Mouse (Mus musculus): ENCODE measurements at regions not wholly inside any gene's neighbourhood (a gene's known extent, or its start where the extent isn't known, plus 50 kb on each side); places are given as distances from the start of the nearest gene placed in this dataset.

GRCm38 (mm10) chr17:52304133-52304532 lies 298.4 kb upstream of the Kcnh8 start:
- no peak for DNase-seq (ENCODE audit: extremely low read depth)
- H3K4me3 ChIP-seq (replicated peaks in 1 of 3; ENCODE audit: low read depth in 2 of 3, low read length in 2 of 3, poor library complexity in 1 of 3), result no peak overlapping the region
- TF ChIP-seq E2F4 (IDR thresholded peaks at IDR 0.05; ENCODE audit: insufficient replicate concordance, low read depth, low read length), result no peak
- no peak for TF ChIP-seq MEF2A (IDR thresholded peaks at IDR 0.05; ENCODE audit: borderline replicate concordance, low read depth, low read length)
- H3K79me2 ChIP-seq (replicated peaks; ENCODE audit: control insufficient read depth, extremely low read depth, insufficient read depth, poor library complexity, severe bottlenecking), result no peaks in the 10 kb centered on the region
- in situ Hi-C loops (cut with MboI; ENCODE audit: low pct_ligation_motif_present, low pct_unique_long_range_greater_than_20kb, low sequenced_read_pairs) (no loop called here), dilution Hi-C loops (cut with MboI; ENCODE audit: extremely low pct_ligation_motif_present, extremely low pct_unique_long_range_greater_than_20kb, low sequenced_read_pairs) (no loop called here)
- no peak overlapping the region for H3K9ac ChIP-seq (ENCODE audit: insufficient read depth, low read depth)
- H3K36me3 ChIP-seq (replicated peaks in 1 of 2; ENCODE audit: control insufficient read depth in 1 of 2, insufficient read depth in 1 of 2, low read length in 1 of 2), result no peaks in the 10 kb centered on the region
- H3K4me1 ChIP-seq (ENCODE audit: control insufficient read depth in 1 of 2, insufficient read depth in 2 of 2), result no peaks in the 10 kb centered on the region
- H3K27me3 ChIP-seq (replicated peaks), result no peaks in the 10 kb centered on the region
- no peak overlapping the region for H3K27ac ChIP-seq (ENCODE audit: insufficient read depth, low read depth)
- peaks cover 39% of the 10 kb centered on the region for H3K9me3 ChIP-seq (replicated peaks; ENCODE audit: low read length)
- H3K4me2 ChIP-seq (ENCODE audit: insufficient read depth, low read depth, poor library complexity, severe bottlenecking), result no peak overlapping the region

- no peak overlapping the region for H3K4me3 ChIP-seq (replicated peaks in 1 of 3; ENCODE audit: low read depth in 2 of 3, low read length in 2 of 3, poor library complexity in 1 of 3)
- in situ Hi-C loops (cut with MboI; ENCODE audit: low pct_ligation_motif_present, low pct_unique_long_range_greater_than_20kb, low sequenced_read_pairs), result no loop called here
- H3K9me3 ChIP-seq (replicated peaks; ENCODE audit: low read length), result peaks cover 36% of the 10 kb centered on the region
- H3K27me3 ChIP-seq (replicated peaks), result no peaks in the 10 kb centered on the region
- no peak overlapping the region for H3K4me2 ChIP-seq (ENCODE audit: insufficient read depth, low read depth, poor library complexity, severe bottlenecking)
- no peak for DNase-seq (ENCODE audit: extremely low read depth)
- H3K36me3 ChIP-seq (replicated peaks in 1 of 2; ENCODE audit: control insufficient read depth in 1 of 2, insufficient read depth in 1 of 2, low read length in 1 of 2), result no peaks in the 10 kb centered on the region
- no peak for TF ChIP-seq ZMIZ1 (IDR thresholded peaks at IDR 0.05; ENCODE audit: low read depth, low read length)
- TF ChIP-seq JUND (conservative IDR thresholded peaks at IDR 0.05; ENCODE audit: low read depth, low read length), result no peak
- no peak for TF ChIP-seq RCOR1 (conservative IDR thresholded peaks at IDR 0.05; ENCODE audit: low read depth, low read length)
- no peak for TF ChIP-seq SIN3A (IDR thresholded peaks at IDR 0.05; ENCODE audit: low read length)
- TF ChIP-seq ZNF384 (IDR thresholded peaks at IDR 0.05; ENCODE audit: low read depth, low read length), result no peak
- no peak for TF ChIP-seq CHD1 (IDR thresholded peaks at IDR 0.05; ENCODE audit: low read depth, low read length)
- TF ChIP-seq EP300 (IDR thresholded peaks at IDR 0.05; ENCODE audit: low read length), result no peak
- TF ChIP-seq ETS1 (conservative IDR thresholded peaks at IDR 0.05; ENCODE audit: low read depth, low read length), result no peak
- no peak for TF ChIP-seq E2F4 (IDR thresholded peaks at IDR 0.05; ENCODE audit: insufficient replicate concordance, low read depth, low read length)
- no peak overlapping the region for H3K9ac ChIP-seq (ENCODE audit: insufficient read depth, low read depth)
- dilution Hi-C loops (cut with MboI; ENCODE audit: extremely low pct_ligation_motif_present, extremely low pct_unique_long_range_greater_than_20kb, low sequenced_read_pairs), result no loop called here
- H3K27ac ChIP-seq (ENCODE audit: insufficient read depth, low read depth), result no peak overlapping the region
- no peaks in the 10 kb centered on the region for H3K79me2 ChIP-seq (replicated peaks; ENCODE audit: control insufficient read depth, extremely low read depth, insufficient read depth, poor library complexity, severe bottlenecking)
- H3K4me1 ChIP-seq (ENCODE audit: control insufficient read depth in 1 of 2, insufficient read depth in 2 of 2), result no peaks in the 10 kb centered on the region
Measured at GRCm38 (mm10) chr17:52303320-52303719, 299.2 kb upstream of the Kcnh8 start.

- H3K9me3 ChIP-seq (replicated peaks; ENCODE audit: low read length), result peaks cover 39% of the 10 kb centered on the region
- no peak overlapping the region for H3K27ac ChIP-seq (ENCODE audit: insufficient read depth, low read depth)
- H3K9ac ChIP-seq (ENCODE audit: insufficient read depth, low read depth), result no peak overlapping the region
- no peaks in the 10 kb centered on the region for H3K36me3 ChIP-seq (replicated peaks in 1 of 2; ENCODE audit: control insufficient read depth in 1 of 2, insufficient read depth in 1 of 2, low read length in 1 of 2)
- no peaks in the 10 kb centered on the region for H3K79me2 ChIP-seq (replicated peaks; ENCODE audit: control insufficient read depth, extremely low read depth, insufficient read depth, poor library complexity, severe bottlenecking)
- DNase-seq (ENCODE audit: extremely low read depth), result no peak
- no peaks in the 10 kb centered on the region for H3K27me3 ChIP-seq (replicated peaks)
- TF ChIP-seq POLR2AphosphoS2 (IDR thresholded peaks at IDR 0.05; ENCODE audit: low read depth, low read length), result no peak
- no peak for TF ChIP-seq MEF2A (IDR thresholded peaks at IDR 0.05; ENCODE audit: borderline replicate concordance, low read depth, low read length)
- no peak for TF ChIP-seq ZNF384 (IDR thresholded peaks at IDR 0.05; ENCODE audit: low read depth, low read length)
- no peak for TF ChIP-seq GABPA (IDR thresholded peaks at IDR 0.05; ENCODE audit: insufficient replicate concordance, low read depth, low read length)
- no peak for TF ChIP-seq RAD21 (IDR thresholded peaks at IDR 0.05; ENCODE audit: low read depth, low read length)
- TF ChIP-seq BHLHE40 (IDR thresholded peaks at IDR 0.05; ENCODE audit: low read depth, low read length), result no peak
- no peak for TF ChIP-seq CTCF (conservative IDR thresholded peaks at IDR 0.05 in 1 of 2, IDR thresholded peaks at IDR 0.05 in 1 of 2; ENCODE audit: low read depth in 2 of 2, low read length in 2 of 2)
- TF ChIP-seq NRF1 (IDR thresholded peaks at IDR 0.05; ENCODE audit: low read depth, low read length), result no peak
- TF ChIP-seq ZC3H11A (IDR thresholded peaks at IDR 0.05; ENCODE audit: low read depth, low read length), result no peak
- no peak for TF ChIP-seq MAX (IDR thresholded peaks at IDR 0.05; ENCODE audit: low read length)
- TF ChIP-seq JUND (conservative IDR thresholded peaks at IDR 0.05; ENCODE audit: low read depth, low read length), result no peak
- no peak for TF ChIP-seq USF1 (IDR thresholded peaks at IDR 0.05; ENCODE audit: low read depth, low read length)
- TF ChIP-seq TBP (conservative IDR thresholded peaks at IDR 0.05; ENCODE audit: low read depth, low read length), result no peak
- TF ChIP-seq USF2 (conservative IDR thresholded peaks at IDR 0.05; ENCODE audit: low read depth, low read length), result no peak
- no peak for TF ChIP-seq MAFK (IDR thresholded peaks at IDR 0.05; ENCODE audit: insufficient replicate concordance, low read length)
- TF ChIP-seq CHD1 (IDR thresholded peaks at IDR 0.05; ENCODE audit: low read depth, low read length), result no peak
- dilution Hi-C loops (cut with MboI; ENCODE audit: extremely low pct_ligation_motif_present, extremely low pct_unique_long_range_greater_than_20kb, low sequenced_read_pairs) (no loop called here), in situ Hi-C loops (cut with MboI; ENCODE audit: low pct_ligation_motif_present, low pct_unique_long_range_greater_than_20kb, low sequenced_read_pairs) (no loop called here)
- H3K4me2 ChIP-seq (ENCODE audit: insufficient read depth, low read depth, poor library complexity, severe bottlenecking), result no peak overlapping the region
- no peaks in the 10 kb centered on the region for H3K4me1 ChIP-seq (ENCODE audit: control insufficient read depth in 1 of 2, insufficient read depth in 2 of 2)
- no peak overlapping the region for H3K4me3 ChIP-seq (replicated peaks in 1 of 3; ENCODE audit: low read depth in 2 of 3, low read length in 2 of 3, poor library complexity in 1 of 3)
Measured at GRCm38 (mm10) chr17:52299769-52300168, 302.7 kb upstream of the Kcnh8 start.

Data from CH12.LX (cell line).